In genomic region chr11:4772925-4773324, GRCm38 (mm10) we compare ENCODE assay signal across 9 mouse cellular contexts. TPM values are rescaled to one million over a fixed set of nuclear protein-coding genes. Genes with fewer than 3 reads are reported as not detected.
A peak's percentile ranks its signal among the peaks of the same experiment; 100 is the strongest.
DNase-seq lines count a peak whose midpoint lies in the region; ATAC-seq and TF ChIP-seq lines count a peak whose summit lies in the region.
"Had no signal": no experiment of that assay in that cellular context is flagged by ENCODE, and none has a peak within 500 bp of the region (broad histone marks: within the 10 kb centered on the region; RNA-seq: fewer than 3 reads in every experiment).

No protein-coding gene starts in this region.

- no peak overlapping the region for H3K9ac ChIP-seq in heart, postnatal 0 days (replicated peaks; ENCODE audit: low read depth, low read length)
- H3K9ac ChIP-seq in heart, embryonic 11.5 days (ENCODE audit: low read depth, low read length), result no peak overlapping the region
- H3K9ac ChIP-seq in ES-E14 (ENCODE audit: insufficient read depth, low read depth, low read length, poor library complexity, severe bottlenecking), result no peak overlapping the region
- H3K9ac ChIP-seq in midbrain, postnatal 0 days (replicated peaks; ENCODE audit: low read length, poor library complexity, severe bottlenecking), result no peak overlapping the region
- H3K9ac ChIP-seq: embryonic facial prominence, embryonic 12.5 days had no signal

- H3K27ac ChIP-seq in heart, postnatal 0 days (ENCODE audit: low read depth), result no peak overlapping the region
- no peak overlapping the region for H3K27ac ChIP-seq in heart, embryonic 11.5 days (ENCODE audit: low read depth, low read length)
- no peak overlapping the region for H3K27ac ChIP-seq in ES-E14 (ENCODE audit: insufficient read depth, low read depth, low read length, poor library complexity, severe bottlenecking)
- H3K27ac ChIP-seq in midbrain, postnatal 0 days (ENCODE audit: low read depth, low read length), result no peak overlapping the region
- H3K27ac ChIP-seq: embryonic facial prominence, embryonic 12.5 days had no signal

- TF ChIP-seq CTCF in heart, postnatal 0 days (IDR thresholded peaks at IDR 0.05; ENCODE audit: low read depth), result peak; percentile 47; the same call in 1 of the 2 replicates
- TF ChIP-seq CTCF in midbrain, postnatal 0 days (IDR thresholded peaks at IDR 0.05), result peak; percentile 70

- WGBS in heart, postnatal 0 days, result 30% methylated on average over 3 of the region's 3 CpGs
- 37% methylated on average over 3 of the region's 3 CpGs for WGBS in heart, embryonic 11.5 days (ENCODE audit: insufficient replicate concordance)
- WGBS in midbrain, postnatal 0 days, result 35% methylated on average over 3 of the region's 3 CpGs

- in situ Hi-C loops in ES-E14 (cut with MboI; ENCODE audit: low sequenced_read_pairs in 2 of 2, unreplicated experiment in 2 of 2), result no loop called here

- H3K4me2 ChIP-seq in heart, postnatal 0 days (ENCODE audit: low read depth, low read length), result no peak overlapping the region
- H3K4me2 ChIP-seq in heart, embryonic 11.5 days, result no peak overlapping the region
- H3K4me2 ChIP-seq in midbrain, postnatal 0 days (ENCODE audit: low read depth, low read length, poor library complexity, severe bottlenecking), result no peak overlapping the region
- H3K4me2 ChIP-seq: embryonic facial prominence, embryonic 12.5 days had no signal

- ATAC-seq in heart, postnatal 0 days (ENCODE audit: insufficient read depth, low read depth), result no peak
- ATAC-seq in heart, embryonic 11.5 days (replicated peaks; ENCODE audit: insufficient number of reproducible peaks, low FRiP score, low TSS enrichment), result no peak
- no peak; the same call in 1 of the 2 replicates for ATAC-seq in midbrain, postnatal 0 days (ENCODE audit: low FRiP score)

- peaks cover 32% of the 10 kb centered on the region for H3K36me3 ChIP-seq in heart, postnatal 0 days (replicated peaks; ENCODE audit: control insufficient read depth, insufficient read depth, low read length)
- peaks cover 10% of the 10 kb centered on the region for H3K36me3 ChIP-seq in heart, embryonic 11.5 days (ENCODE audit: control insufficient read depth, insufficient read depth, low read length)
- peaks cover 22% of the 10 kb centered on the region for H3K36me3 ChIP-seq in ES-E14 (ENCODE audit: control insufficient read depth, insufficient read depth, low read length, poor library complexity, severe bottlenecking)
- no peaks in the 10 kb centered on the region; the same call in none of the 2 replicates for H3K36me3 ChIP-seq in midbrain, postnatal 0 days (ENCODE audit: insufficient read depth, low read length)

- DNase-seq in heart, postnatal 0 days (ENCODE audit: low spot score), result peak; percentile 20
- DNase-seq in ES-E14 (ENCODE audit: low read depth, low spot score), result peak; percentile 56
- DNase-seq in cerebellum, adult 11-12 months, result peak; percentile 42
- DNase-seq in forelimb bud, embryonic 11.5 days (ENCODE audit: low read depth, low spot score), result peak; percentile 43
- peak; percentile 53 to 62 for DNase-seq in layer of hippocampus, postnatal 14 days (ENCODE audit: low spot score in 2 of 2)
- peak; percentile 56 for DNase-seq in midbrain, postnatal 0 days (ENCODE audit: low spot score)
- peak; percentile 47 for DNase-seq in thymus, postnatal 0 days (ENCODE audit: low spot score)

- H3K27me3 ChIP-seq in heart, postnatal 0 days (ENCODE audit: control insufficient read depth, insufficient read depth, low read length), result no peaks in the 10 kb centered on the region
- H3K27me3 ChIP-seq in heart, embryonic 11.5 days (ENCODE audit: control insufficient read depth, insufficient read depth, low read length), result no peaks in the 10 kb centered on the region
- no peaks in the 10 kb centered on the region for H3K27me3 ChIP-seq in midbrain, postnatal 0 days (ENCODE audit: insufficient read depth, low read length)
- H3K27me3 ChIP-seq: embryonic facial prominence, embryonic 12.5 days had no signal

- H3K9me3 ChIP-seq in heart, postnatal 0 days (replicated peaks; ENCODE audit: control insufficient read depth, low read length), result no peaks in the 10 kb centered on the region
- no peaks in the 10 kb centered on the region for H3K9me3 ChIP-seq in heart, embryonic 11.5 days (replicated peaks; ENCODE audit: control insufficient read depth, low read length)
- no peaks in the 10 kb centered on the region for H3K9me3 ChIP-seq in ES-E14 (ENCODE audit: control insufficient read depth, insufficient read depth, low read depth, low read length)
- no peaks in the 10 kb centered on the region for H3K9me3 ChIP-seq in midbrain, postnatal 0 days (ENCODE audit: low read length)
- H3K9me3 ChIP-seq: embryonic facial prominence, embryonic 12.5 days had no signal

- no peak for TF ChIP-seq EP300 in heart, postnatal 0 days (IDR thresholded peaks at IDR 0.05; ENCODE audit: low read depth)

- H3K4me3 ChIP-seq in heart, postnatal 0 days (ENCODE audit: low read depth, low read length), result no peak overlapping the region
- no peak overlapping the region for H3K4me3 ChIP-seq in heart, embryonic 11.5 days (ENCODE audit: low read depth, low read length)
- H3K4me3 ChIP-seq in ES-E14 (ENCODE audit: insufficient read depth in 1 of 2, low read depth in 1 of 2, low read length in 2 of 2, poor library complexity in 1 of 2, severe bottlenecking in 1 of 2), result no peak overlapping the region
- H3K4me3 ChIP-seq in midbrain, postnatal 0 days (ENCODE audit: low read depth, low read length), result no peak overlapping the region
- H3K4me3 ChIP-seq: embryonic facial prominence, embryonic 12.5 days had no signal

- H3K4me1 ChIP-seq in heart, postnatal 0 days (ENCODE audit: control insufficient read depth, insufficient read depth), result no peaks in the 10 kb centered on the region
- no peaks in the 10 kb centered on the region for H3K4me1 ChIP-seq in heart, embryonic 11.5 days (ENCODE audit: control insufficient read depth, insufficient read depth, low read length)
- H3K4me1 ChIP-seq in ES-E14 (ENCODE audit: control insufficient read depth in 2 of 2, insufficient read depth in 2 of 2, low read length in 2 of 2, poor library complexity in 1 of 2), result peaks cover 0 to 4% of the 10 kb centered on the region in 2 experiments; a peak in 1 of 4 replicates
- no peaks in the 10 kb centered on the region for H3K4me1 ChIP-seq in midbrain, postnatal 0 days (ENCODE audit: insufficient read depth, low read length)
- H3K4me1 ChIP-seq: embryonic facial prominence, embryonic 12.5 days had no signal

TF ChIP-seq in ES-E14, 5 proteins besides CTCF, POLR2A, EP300 and RAD21:
- TF ChIP-seq ZC3H11A (IDR thresholded peaks at IDR 0.05; ENCODE audit: borderline replicate concordance, low read depth, low read length), result no peak
- TF ChIP-seq HCFC1 (IDR thresholded peaks at IDR 0.05; ENCODE audit: borderline replicate concordance, insufficient read depth, low read length), result no peak
- TF ChIP-seq CHD2 (IDR thresholded peaks at IDR 0.05; ENCODE audit: low read depth, low read length), result no peak
- no peak for TF ChIP-seq MAFK (IDR thresholded peaks at IDR 0.05; ENCODE audit: insufficient read depth, low read depth, low read length)
- no peak for TF ChIP-seq ZNF384 (IDR thresholded peaks at IDR 0.05; ENCODE audit: low read depth, low read length)
TF ChIP-seq in ES-E14: peak in this region for 0.

RNA-seq across cellular contexts. Expression of gene Cabp7, which starts 26.3 kb away (rescaled TPM):
- not detected in 2 replicates for total RNA-seq in heart, postnatal 0 days (2014; rRNA removed; ENCODE audit: low replicate concordance)
- 0.07 TPM in 1 of 2 replicates, not detected in the other for polyA plus RNA-seq in heart, postnatal 0 days (2015; fragmentation: Nextera tagmentation; extraction: Ambion mirVana)
- 0.10 and 0.14 TPM in 2 replicates for polyA plus RNA-seq in heart, embryonic 11.5 days (2014; fragmentation: Nextera tagmentation; extraction: Ambion mirVana)
- total RNA-seq in ES-E14 (2012; rRNA removed), result 1.9 and 4.5 TPM in 2 replicates
- 100 to 1,000 TPM; 138 to 156 TPM for total RNA-seq in layer of hippocampus, postnatal 14 days (2021)
- total RNA-seq in midbrain, postnatal 0 days (2014; rRNA removed), result 13.1 and 15.7 TPM in 2 replicates
- 1.8 and 2.1 TPM in 2 replicates for polyA plus RNA-seq in midbrain, postnatal 0 days (2015; fragmentation: Nextera tagmentation; extraction: Ambion mirVana)
- polyA plus RNA-seq in thymus, postnatal 0 days (2015; fragmentation: Nextera tagmentation; extraction: Ambion mirVana), result 0.16 and 0.17 TPM in 2 replicates
